Mouse (Mus musculus): ENCODE results near the gene Fam189a1.

Fam189a1 gene

DNA sequence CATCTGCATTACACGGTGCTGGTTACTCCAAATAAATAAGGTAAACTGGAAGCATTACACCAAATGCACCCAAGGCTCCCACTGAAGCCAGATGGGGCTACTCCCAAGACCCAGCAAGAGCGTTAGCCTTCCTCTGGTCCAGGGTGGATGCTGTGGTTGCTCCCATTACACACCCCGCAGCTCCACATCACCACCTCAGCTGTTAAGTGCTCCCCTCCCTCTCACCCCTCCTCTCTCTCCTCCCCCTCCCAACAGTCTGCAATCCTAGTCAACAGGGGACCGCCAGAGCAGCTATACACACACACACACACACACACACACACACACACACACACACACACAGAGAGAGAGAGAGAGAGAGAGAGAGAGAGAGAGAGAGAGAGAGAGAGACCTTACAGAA lies 109.7 kb downstream of the Fam189a1 start:
- DNase-seq (ENCODE audit: low read depth, low spot score) = no peak

DNA sequence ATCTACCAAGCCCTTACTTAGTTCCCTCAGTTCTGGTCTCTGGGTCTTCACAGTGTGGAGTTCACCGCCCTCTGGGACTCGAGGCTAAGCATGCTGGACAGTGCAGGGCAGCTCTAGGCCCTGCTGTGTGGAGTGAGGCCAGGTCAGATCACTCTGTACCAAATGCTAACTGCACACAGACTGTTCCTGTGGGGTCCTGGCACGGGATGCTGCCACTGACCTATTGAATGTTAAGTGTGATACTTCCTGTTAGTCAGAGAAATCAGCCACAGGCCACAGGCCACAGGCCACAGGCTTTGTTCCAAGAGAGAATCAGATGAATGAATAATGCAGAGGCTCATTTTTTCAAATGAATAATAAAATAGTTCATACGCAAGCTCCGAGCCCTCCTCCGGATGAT lies 112.1 kb downstream of the Fam189a1 start:
- no peak for DNase-seq (ENCODE audit: low read depth, low spot score)

DNA sequence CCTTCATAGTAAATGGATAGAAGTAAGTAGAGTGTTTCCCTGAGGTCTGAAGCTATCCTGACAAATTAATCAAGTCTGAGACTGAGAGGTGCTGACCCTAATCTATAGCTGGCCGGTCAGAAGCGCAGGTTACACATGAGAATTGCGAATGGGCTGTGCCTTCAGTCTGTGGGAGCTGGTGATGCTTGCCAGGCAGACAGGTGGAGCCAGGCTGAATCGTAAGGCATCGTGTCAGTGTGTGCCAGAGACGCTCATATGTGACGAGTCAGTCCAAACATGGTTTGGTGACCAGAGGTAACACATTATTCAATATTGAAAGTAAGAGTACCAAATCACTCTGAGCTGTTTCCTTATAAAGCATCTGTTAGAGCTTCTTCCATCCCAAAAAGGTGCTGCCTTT lies 115.3 kb downstream of the Fam189a1 start:
- no peak for DNase-seq (ENCODE audit: low read depth, low spot score)

DNA sequence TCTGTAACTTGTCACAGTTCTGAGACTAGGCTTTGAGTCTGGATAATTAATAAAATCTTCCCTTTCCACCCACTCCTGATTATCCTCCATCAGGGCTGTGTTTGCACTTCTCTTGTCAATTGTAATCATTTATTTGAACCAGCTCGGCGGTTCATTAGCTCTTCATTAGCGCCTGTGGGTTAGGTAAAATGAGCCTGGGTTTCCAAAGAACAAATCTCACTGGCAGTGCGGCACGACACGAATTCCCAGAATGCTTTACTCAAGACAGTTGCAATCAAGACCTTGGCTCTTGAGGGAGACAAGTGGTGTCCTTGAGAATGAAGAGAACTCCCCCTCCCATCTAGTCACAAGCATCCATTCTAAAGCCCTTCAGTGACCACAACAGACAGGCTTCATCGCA lies 124.6 kb downstream of the Fam189a1 start:
- no peak for DNase-seq (ENCODE audit: low read depth, low spot score)

DNA sequence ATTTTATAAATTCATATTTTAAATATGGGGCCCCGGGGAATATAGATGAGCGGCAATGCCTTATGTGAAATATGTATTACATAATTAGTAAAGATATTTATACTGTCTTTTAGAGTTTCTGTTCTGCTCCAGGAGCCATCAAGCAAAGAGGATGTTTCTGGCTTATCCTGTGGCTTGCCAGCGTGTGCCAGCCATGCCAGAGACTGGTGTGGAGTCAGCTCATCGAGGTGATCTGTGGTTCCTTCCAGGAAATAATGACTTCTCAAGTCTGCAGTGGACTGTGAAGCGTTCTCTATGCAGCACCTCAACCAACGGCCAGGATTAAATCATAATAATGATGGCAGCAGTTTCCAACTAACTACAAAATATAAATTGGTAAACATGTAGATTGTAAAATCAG lies 125.2 kb downstream of the Fam189a1 start:
- DNase-seq (ENCODE audit: low read depth, low spot score) = no peak

DNA sequence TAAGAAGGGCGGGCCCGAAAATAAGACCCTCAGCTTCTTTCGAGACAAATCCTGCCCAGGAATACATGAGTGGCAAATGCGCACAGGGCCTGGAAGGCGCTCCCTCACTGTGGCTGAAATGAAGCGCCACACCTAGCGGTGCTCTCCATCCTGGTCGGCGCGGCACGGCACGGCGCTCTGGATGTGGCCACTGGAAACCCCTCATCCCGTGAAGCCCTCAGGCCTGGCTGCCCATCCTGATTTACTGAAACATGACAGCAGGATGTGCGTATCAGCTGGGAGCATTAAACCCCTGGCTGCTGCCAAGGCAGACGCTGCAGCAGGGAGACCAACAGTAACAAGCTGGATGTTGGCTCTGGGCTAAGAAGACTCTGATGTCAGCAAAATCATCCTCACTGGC lies 126.4 kb downstream of the Fam189a1 start:
- DNase-seq (ENCODE audit: low read depth, low spot score) = no peak

DNA sequence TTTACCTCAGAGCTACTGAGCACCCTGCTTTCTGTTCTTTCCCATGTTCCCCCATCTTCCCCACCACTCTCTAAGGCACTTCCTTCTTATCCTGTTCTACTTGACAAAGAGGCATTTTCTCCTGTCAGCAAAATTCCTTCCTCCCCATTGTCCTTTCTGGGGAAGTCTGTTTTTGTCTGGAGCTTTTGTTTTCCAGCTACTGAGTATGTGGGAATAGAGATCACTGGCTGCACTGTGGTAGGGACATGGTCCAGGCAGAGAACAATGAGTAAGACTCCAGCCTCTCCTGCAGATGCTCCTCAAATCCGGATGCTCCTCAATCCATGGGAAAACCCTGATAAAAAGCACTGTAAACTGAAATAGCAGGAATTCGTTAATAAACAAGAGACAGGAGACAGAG lies 135.1 kb downstream of the Fam189a1 start:
- DNase-seq (ENCODE audit: low read depth, low spot score) = no peak

DNA sequence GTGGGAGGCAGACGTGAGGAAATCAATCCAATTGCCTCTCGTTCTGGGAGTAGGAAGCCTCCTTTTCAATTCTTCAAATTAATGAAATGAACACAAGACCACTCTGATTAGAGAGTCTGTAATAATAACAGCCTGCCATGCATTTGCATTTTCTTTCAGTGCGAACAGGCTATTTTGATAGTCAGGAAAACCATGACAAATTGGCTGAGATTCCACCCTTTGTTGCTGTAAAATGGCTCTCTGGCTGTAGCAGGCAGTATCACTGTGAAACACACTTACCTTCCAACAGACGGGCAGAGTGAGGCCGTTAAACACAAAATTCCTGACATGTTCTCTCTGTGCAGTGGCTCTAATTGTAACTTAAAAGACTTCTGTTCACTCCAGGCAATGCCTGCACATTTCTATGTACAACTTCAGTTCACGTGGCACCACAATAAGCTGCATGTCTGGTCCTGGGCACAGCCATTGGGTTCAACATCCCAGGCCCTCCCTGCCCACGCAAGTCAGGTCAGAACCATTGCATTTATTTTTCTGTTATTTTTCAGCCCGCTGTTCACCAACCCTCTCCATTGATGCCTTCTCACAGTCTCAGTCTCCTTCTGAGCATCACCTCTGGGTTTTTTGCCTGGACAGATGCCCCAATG lies 138.2 kb downstream of the Fam189a1 start:
- DNase-seq (ENCODE audit: low read depth, low spot score) = no peak

DNA sequence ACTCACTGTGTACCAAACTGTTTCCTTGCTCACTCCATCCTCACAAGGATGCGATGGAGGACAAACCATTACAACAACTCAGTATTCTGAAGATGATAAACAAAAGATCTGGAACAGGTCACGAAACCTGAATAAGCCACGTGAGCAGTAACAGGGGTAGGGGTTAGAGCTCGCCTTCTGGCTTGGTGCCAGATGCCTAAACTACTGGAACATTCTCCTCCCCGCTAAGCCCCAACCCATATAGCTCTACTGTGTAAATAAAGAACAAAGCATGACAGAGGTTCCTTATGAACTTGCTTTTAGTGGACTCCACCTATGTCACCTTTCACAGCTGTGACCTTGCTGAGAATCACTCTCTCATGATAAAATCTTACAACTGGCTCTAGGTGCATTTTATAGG lies 139.0 kb downstream of the Fam189a1 start:
- DNase-seq (ENCODE audit: low read depth, low spot score) = no peak

DNA sequence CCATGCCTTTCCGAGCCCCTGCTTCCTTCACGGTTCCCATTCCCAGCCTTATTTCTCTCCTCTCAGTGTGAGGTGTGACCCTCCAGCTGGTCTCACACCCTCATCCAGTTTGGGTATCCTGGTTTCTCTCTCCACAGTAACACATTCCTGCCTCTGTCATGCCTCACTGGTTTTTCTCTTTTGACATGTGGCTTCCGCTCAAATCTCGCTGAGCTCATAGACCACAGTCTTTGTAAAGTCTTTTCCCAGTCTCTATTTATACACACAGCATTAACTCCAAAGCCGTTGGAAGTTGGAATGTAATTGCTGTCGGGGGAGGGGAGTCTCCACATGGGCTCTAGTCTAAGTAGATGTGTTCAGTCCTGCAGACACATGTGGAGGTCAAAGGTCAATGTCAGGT lies 145.2 kb downstream of the Fam189a1 start:
- DNase-seq (ENCODE audit: low read depth, low spot score) = no peak

DNA sequence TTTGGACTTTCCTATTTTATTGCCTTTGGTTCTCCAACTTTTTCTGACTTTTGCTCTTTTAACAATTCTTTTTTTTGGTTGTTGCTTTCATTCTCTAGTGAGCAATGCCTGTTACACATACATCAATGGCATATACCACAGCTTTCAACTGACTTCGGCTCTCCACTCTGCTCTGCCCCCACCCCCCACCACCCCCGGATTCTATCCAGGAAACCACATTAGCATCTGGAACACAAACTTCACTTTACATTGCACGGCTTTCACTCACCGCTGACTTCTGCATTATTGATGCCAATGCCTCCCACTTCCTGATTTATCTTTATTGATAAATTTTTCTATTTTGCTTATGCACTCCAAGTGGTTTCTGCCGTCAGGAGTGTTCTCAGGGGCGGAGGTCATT lies 146.1 kb downstream of the Fam189a1 start:
- no peak for DNase-seq (ENCODE audit: low read depth, low spot score)

DNA sequence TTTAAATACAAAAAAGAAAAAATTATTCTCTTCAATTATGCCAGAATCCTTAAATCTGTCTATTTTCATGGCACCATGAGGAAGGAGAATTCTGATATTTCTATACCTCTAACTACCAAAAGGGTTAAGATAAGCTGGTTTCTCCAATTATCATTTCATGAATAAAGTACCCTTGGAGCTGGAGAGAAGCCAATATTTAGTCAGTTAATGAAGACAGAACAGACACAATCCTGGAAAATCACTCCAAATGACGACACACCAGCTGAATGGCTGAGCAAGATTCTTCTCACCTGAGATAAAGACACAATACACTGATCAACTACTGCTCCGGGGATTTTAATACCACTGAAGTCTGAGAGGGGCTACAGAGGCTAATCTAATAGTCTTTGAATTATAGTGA lies 150.6 kb downstream of the Fam189a1 start:
- no peak for DNase-seq (ENCODE audit: low read depth, low spot score)

DNA sequence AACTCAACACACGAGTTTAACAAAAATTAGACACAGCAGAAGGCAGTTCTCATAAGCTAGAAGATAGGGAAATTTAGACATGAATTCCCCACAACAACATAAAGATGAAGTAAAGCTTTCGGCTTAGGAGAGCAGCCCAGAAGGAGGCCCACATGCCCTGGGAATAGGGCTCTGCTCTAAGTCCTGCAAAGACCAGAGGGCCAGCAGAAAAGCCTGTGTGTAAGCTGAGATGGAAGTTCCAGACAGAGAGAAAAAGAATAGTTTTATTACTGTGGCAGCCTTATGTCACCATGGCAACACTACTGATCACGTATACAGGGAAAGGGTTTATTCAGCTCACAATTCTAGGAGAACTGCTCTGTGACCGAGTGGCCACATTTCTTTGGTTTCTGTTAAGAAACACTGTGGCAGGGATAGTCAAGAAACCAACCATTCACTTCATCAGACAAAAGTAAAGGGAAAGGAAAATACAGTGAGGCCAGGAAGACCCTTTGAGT lies 156.6 kb downstream of the Fam189a1 start:
- no peak for DNase-seq (ENCODE audit: low read depth, low spot score)

DNA sequence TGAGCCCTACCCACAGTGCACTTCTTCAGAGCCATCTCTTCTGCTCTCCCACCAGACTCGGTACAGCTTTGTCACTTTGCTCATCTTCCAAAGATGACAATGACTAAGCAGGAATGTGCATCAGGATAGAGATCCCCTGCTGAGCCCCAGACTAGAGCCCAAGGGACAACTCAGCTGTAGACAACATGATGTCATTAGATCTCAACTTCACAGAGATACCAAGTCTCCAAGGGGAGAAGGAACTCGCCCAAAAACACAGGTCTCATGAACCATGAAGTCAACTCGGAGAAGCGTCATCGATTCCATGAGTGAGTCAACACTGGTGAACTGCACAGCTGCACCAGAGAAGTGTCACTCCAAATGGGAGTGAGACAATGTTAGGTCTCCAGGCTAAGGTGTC lies 158.6 kb downstream of the Fam189a1 start:
- no peak for DNase-seq (ENCODE audit: low read depth, low spot score)

DNA sequence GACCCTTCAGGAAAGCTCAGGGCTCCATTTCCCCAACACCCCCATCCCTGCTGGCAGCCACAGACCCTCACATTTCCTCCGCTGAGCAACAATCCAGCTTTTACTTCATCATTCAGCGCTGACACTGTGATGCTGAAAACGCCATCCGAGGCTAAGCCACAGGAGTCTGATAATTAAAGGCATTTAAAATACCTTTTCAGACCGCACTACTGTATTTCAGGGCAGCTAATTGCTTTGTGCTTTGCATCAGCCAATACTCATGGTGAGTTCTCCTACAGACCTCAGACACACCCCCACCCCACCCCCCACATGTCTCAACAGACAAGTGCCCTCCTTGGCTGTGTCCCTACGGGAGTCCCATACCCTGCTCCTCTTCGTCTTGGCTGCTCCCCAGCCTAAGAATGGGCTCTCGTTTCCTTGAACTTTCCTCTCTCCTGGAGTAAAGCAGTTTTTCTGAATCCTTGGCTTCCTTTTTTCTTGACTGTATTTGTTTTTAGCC lies 160.4 kb downstream of the Fam189a1 start:
- no peak for DNase-seq (ENCODE audit: low read depth, low spot score)

DNA sequence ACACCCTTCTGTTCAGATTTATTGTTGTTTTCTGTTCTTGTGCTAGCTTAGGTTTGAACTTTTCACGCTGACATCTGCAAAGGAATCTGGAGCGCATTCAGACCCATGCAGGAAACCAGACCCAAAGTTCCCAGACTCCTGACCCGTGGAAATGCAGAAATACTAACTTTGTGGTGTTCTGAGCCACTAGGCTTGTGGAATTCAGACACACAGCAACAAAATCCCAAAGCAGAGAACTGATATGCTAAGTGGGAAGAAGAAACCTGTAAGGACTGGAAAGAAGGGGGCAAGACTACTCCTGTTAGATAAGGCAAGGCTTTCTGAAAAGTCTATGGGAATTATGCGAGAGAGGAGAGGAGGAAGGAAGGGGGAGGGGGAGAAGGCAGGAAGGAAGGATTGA lies 167.0 kb downstream of the Fam189a1 start:
- no peak for DNase-seq (ENCODE audit: low read depth, low spot score)

DNA sequence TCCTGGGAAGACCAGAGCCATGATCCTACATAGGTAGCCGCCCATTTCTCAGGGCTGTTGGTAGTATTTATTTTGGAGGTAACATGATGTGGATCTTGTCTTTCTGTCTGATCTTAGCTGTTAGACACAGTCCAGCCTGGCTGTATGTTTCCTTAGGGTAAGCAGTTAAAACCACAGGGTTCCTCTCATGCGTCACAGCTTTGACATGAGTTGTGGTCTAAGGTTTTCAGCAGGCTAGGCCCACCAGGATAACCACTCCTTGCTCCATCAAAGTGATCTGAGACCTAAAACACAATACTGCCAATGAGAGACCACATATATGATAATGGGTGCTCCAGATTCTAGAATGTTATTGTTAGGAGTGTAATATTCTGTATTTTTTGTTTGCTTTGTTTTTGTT lies 168.4 kb downstream of the Fam189a1 start:
- no peak for DNase-seq (ENCODE audit: low read depth, low spot score)

DNA sequence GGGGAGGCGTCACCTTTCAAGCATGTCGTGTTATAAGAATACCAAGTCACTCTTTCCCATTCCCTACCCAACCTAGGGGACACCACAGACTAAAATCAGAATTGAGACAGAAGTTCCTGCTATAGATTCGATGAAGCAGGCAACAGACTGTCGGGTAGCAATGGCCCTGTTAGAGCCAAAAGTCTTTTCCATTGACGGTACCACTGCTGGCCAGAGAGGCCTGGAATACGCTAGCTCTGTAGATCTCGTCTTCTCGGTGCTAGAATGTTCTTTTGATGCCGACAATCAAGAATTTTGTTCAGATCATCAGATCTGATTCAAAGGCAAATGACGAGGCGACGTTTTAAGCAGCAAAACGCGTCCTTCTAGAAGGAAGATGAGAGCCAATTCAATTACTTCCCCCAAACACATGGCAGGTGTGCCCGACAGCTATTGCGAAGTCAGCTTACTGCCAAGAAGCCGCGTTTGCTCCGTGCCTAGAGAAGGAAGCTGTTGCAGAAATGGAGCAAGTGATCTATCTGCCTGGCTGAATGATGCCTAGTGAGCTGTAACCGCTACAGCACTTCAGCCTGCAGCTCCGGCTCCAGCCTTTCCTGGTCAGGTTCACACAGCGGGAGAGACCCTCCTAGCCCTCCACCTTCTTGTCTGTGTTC lies 171.8 kb downstream of the Fam189a1 start:
- DNase-seq (ENCODE audit: low read depth, low spot score) = no peak

DNA sequence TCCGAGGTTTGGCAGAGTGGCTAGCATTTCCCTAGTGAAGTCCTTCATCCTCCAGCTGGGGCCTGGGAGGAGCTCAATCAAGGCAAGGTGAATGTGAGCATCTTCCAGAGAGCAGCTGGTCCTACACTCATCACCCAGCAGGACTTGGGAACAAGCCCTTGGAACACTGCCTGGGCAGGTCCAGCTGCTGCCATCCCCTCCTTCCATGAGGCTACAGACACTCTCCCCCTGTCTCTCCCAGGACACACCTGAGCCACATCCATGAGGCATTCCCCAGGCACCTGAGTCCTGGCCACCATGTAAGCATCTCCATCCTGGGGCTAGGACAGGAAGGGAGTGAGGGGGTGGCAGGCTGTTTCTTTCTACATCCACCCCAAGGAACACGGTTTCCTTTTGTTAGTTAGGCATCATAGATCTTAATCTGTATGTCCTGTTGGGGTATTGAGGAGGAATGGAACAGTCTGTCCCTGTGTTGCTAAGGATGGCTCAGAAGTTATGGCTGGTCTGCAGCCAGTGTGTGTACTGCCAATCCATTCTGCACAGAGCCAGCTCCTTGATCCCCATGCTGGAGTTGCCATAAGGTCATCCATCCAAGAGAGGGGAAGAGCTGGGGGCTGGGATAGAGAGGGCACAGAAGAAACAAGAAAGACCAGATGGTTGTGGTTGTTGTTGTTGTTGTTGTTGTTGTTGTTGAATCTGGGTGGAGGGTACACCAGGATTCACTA lies 174.7 kb downstream of the Fam189a1 start:
- DNase-seq (ENCODE audit: low read depth, low spot score) = no peak

DNA sequence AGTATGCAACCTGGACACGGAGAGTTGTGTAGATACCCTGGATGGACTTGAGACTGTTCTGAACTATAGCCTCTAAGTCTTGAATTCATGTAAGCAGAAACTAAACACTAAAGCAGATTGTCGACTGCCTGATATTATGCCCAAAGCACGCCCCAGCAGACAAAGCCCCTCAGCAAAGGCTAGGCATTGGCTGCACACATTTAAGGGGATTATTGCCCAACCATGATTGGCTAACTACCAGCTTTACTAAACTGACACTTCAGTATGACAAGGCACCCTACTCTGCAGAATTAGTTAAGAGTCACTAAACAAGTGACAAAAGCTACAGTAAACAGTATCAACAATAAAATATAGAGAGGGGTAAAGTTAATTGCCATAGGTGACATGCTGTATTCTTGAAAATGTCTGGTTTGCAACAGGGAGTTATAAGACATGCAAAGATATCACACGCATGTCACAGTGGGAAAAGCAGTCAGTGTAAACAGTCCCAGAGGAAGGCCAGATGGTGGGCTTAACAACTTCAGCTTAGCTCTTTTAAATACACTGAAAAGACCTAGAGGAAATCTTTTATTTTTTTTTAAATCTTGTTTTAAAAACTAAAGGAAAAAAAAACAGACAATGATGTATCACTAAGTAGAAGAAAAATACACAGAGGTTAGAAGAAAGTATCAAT lies 182.6 kb downstream of the Fam189a1 start:
- no peak for DNase-seq (ENCODE audit: low read depth, low spot score)

DNA sequence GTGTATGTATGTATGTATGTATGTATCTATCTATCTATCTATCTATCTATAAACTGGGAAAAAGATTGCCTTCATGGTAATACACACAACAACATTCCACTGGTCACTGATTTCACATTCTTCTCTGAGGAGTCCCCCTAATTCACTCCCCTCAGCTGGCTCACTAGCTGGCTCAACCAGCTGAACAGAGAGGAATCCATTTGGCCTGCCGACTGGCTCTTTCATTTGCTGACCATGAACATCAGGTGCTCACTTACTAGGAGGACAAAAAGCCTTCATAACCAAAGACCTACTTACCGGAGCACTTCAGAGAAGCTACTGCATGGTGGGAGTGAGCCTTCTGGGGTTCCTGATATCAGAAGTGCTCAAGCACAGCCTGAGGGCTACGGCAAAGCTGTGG lies 194.2 kb downstream of the Fam189a1 start:
- no peak for DNase-seq (ENCODE audit: low read depth, low spot score)

DNA sequence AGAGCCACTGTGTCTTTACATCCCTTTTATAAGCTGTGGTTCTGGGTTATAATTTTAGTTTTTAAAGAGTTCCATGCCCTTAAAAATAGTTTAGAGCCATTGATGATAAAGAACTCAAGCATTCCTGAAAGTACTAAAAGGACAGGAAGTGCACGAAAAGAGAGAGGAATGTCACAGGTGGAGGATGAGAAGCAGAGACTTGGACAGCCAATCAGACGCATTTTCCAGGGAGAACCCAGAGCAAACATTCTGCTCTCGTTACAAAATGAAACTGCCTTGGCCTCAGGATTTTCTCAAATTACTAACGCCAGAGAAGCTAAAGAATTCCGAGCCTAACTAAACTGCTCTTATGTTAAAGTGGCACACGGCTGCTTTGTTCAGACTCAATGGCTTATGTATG lies 197.3 kb downstream of the Fam189a1 start:
- DNase-seq (ENCODE audit: low read depth, low spot score) = no peak

All from CD4-positive, CD25-positive, alpha-beta regulatory T cell, adult 2 months (primary cell).